Mouse (Mus musculus): ENCODE results near the gene Btbd18.
A peak's percentile ranks its signal among the peaks of the same experiment; 100 is the strongest.

The Btbd18 gene

DNA sequence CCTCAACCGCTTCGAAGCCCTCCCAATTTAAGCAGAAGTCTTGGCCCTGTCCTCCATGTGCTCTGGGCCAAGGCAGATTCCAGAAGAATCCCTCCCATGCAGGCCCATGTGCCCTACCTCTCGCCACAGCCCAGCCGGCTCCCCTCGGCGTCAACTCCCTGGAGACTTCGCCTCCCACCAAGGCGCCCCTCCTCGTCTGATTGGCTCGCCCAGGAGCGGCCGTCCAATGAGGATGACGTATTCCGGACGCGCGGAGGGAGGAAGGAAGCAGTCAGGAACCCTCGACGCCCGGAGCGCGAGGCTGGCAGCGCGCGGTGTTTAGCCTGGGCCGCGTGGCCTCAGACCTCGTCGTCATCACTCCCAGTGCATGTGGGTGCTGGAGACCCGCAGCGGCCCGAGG is at the start of gene Btbd18:
Gene Btbd18, plus strand, starts transcription at position 274 of the 400 bp plus-strand sequence.
- no peak for DNase-seq (ENCODE audit: low spot score in 2 of 2)

DNA sequence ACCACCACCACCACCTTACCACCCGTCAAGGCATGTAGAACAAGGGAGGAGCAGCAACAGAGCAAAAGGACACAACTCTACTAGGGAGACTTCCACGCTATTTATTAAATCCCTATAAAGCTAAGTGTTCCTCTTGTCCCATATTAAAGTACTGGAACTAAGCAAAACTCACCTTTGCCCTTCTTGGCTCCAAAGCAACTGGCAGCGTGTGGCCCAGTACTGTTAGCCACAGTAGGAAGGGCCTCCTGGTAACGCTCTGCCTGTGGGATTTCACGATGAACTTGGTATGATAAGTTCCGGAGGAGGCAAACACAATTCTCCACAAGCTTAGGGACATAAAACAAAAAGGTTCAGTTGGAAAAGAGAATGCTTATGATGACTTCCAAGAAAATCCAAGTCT is 46.1 kb upstream of the Btbd18 start:
- no peak for DNase-seq (ENCODE audit: low spot score in 2 of 2)

DNA sequence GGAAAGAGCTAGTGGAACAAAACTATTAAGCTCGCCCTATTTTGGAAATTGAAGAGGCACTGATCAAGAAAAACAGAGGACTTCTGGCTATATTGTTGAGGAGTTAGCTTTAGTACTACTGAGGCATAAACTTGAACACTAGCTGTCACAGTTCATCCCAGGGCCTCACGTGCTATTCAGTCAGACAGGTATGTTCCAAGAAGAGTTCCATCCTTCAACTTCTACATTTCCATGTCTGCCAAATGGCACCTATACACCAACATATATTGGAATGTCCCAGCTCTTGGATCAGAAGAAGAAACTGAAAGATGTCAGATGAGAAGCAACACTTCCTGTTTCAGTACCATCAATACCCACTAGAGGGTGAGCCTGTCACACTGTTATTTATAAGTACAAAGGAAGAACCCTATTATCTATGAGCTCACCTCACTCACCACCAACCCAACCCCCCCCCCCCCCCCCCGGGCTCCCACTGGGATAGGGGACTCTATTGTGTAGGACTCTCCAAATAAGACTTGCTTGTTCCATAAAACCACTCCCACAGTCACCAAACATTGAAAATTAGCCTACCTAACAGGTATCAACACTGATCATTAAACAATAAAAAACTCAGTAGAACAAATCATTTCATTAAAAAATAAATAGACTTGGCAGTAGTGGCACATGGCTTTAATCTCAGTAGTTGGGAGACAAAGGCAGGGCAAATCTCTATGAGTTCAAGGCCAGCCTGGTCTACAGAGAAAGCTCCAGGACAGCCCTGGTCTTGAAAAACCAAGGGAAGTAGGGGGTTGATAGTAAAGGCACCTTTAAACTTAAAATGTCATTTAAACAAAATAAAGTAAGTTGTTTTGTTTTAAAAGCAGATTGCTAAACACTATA is 41.0 kb upstream of the Btbd18 start:
- no peak for DNase-seq (ENCODE audit: low spot score in 2 of 2)

DNA sequence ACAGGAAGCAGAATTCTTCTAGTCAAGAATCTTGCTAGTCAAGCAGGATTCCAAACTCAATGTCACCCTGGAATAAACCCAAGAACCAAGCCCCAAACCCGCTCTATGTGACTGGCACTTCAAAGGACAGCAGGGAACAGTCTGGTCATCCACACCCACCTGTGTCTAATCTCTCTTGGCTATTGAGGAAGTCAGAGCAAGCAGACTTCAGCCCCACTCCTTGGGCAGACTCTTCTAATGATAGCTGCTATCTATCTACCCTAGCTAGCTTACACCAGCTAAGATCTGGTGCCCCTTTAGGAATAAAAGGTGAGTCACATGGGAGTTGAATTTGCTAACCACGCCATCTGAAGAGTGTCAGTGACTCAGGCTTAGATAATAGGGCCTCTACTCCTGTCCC is 40.0 kb upstream of the Btbd18 start:
- no peak for DNase-seq (ENCODE audit: low spot score in 2 of 2)

DNA sequence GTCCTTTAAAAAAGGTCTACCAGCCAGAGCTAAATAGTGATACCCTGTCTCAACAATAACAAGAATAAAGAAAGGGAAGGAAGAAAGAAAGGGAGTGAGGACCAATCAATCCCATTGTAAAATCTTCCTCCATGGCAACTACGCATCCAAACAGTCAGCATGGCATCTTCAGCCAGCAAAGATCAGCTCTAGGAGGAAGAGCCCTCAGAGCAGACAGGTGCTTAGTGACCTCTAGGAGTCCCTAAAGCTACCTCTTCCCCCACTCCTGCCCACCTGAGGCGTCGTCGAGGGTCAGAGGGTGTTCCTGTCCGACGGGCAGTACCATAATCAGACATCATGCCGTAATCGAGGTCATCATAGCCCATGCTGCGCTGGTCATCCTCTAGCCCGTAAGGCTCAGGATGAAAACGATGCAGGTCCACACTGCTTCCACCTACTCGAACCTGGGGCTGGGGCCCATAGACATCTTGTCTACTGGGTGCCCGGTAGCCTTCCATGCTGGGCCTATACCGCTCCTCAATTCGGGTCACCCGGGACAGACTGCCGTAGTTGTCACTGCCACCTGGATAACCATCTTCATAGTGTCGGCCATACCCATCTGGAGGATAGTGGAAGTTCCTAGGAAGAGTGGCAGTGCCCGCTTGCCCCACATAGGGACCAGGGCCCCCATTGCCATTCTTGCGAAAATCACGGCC is 39.1 kb upstream of the Btbd18 start:
- no peak for DNase-seq (ENCODE audit: low spot score in 2 of 2)

GRCm38 (mm10) chr2:84622668-84623067 is 36.2 kb upstream of the Btbd18 start:
- DNase-seq (ENCODE audit: low spot score in 2 of 2): no peak

- DNase-seq (ENCODE audit: low spot score in 2 of 2): no peak
Observed at GRCm38 (mm10) chr2:84623428-84624119, 35.3 kb upstream of the Btbd18 start.

GRCm38 (mm10) chr2:84624201-84624600 is 34.7 kb upstream of the Btbd18 start:
- DNase-seq (ENCODE audit: low spot score in 2 of 2): no peak

DNA sequence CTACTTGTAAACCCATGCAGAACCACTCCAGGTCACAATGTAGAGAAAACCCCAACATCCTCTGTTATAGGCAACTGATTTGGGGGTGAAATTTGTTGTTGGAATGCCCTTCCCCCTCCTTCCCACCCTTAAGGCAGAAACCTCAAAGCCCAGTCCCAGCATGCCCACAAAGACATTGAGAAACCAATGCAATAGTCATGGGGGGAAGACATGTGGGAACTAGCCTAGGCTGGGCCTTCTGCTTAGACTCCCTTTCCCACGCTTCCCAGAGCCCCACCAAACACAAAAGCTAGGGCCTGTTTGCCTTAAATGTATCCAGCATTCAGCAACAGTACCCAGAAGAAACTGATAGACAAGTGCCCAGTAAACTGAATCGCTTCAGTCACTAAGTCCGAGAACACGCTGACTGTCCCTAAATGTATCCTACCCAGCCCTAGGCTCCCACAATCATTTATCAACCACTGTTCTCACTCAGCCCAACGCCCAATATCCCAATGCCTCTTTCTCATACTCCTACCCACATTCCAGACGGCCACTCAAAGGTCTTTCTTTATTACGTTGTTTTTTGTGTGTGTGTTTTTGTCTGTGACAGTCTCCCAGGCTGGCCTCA is 32.4 kb upstream of the Btbd18 start:
- no peak for DNase-seq (ENCODE audit: low spot score in 2 of 2)

DNA sequence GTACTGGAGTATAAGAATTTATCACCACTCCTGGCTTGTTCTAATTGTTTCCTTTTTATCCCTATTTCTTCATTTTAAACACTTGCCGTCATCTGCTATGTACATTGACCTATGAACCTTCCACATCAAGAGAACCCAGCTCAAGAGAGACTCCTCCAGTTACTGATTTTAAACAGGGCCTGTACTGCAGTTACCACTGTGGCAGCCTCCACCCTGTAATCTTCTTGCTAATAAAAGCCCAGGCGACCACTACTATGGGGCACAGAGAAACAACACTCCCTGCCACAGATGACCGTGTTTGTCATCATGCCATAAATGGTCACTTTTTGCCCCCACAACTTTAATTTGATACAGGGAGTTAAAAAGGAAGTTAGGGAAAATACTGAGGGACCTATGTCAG is 31.8 kb upstream of the Btbd18 start:
- no peak for DNase-seq (ENCODE audit: low spot score in 2 of 2)

- DNase-seq (ENCODE audit: low spot score in 2 of 2): no peak
Observed at GRCm38 (mm10) chr2:84632001-84632400, 26.9 kb upstream of the Btbd18 start.

DNA sequence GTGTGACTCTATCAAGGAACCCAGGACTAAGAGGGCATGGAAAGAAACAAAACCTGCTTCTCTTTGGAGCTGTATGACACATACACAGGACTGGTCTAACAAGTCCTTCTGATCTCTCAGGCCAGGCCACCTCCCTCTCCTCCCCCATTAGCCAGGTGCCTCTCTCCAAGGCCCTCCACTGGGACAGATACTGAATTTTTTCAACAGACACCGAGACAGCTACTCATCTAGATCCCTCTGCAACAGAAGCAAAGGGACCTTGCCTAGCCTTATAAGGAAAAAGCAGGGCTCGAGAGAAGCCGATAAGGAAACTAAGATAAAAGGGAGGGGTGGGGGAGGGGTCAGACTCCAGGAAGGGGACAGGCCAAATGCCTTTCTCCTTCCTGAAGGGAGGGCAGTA is 25.9 kb upstream of the Btbd18 start:
- no peak for DNase-seq (ENCODE audit: low spot score in 2 of 2)

DNA sequence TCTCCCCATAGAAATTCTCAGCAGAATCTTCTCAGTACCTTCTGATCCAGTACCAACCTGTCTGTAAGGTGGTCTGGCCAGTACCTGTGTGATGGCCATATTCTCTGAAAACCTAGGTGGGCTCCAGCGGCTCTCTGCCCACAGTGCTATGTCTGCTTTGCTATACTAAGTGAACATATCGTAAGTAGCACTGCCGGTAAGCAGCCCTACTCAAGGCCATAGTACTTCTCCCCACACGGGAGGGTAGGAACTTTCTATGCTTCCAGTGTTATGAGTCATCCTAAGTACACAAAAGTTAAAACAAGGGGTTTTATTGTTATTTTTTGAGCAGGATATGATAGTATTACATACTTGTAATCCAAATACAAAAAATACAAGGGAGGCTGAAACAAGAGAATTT is 24.9 kb upstream of the Btbd18 start:
- no peak for DNase-seq (ENCODE audit: low spot score in 2 of 2)

GRCm38 (mm10) chr2:84634934-84635482 is 23.9 kb upstream of the Btbd18 start:
- peak; percentile 38 to 42 for DNase-seq (ENCODE audit: low spot score in 2 of 2)

- DNase-seq (ENCODE audit: low spot score in 2 of 2): peak; percentile 89 to 92
Observed at GRCm38 (mm10) chr2:84635611-84636010, 23.3 kb upstream of the Btbd18 start.

- DNase-seq (ENCODE audit: low spot score in 2 of 2): no peak
Observed at GRCm38 (mm10) chr2:84636231-84636741, 22.6 kb upstream of the Btbd18 start.

- DNase-seq (ENCODE audit: low spot score in 2 of 2): no peak
Observed at GRCm38 (mm10) chr2:84637452-84638165, 21.3 kb upstream of the Btbd18 start.

- DNase-seq (ENCODE audit: low spot score in 2 of 2): no peak
Observed at GRCm38 (mm10) chr2:84638428-84639220, 20.3 kb upstream of the Btbd18 start.

DNA sequence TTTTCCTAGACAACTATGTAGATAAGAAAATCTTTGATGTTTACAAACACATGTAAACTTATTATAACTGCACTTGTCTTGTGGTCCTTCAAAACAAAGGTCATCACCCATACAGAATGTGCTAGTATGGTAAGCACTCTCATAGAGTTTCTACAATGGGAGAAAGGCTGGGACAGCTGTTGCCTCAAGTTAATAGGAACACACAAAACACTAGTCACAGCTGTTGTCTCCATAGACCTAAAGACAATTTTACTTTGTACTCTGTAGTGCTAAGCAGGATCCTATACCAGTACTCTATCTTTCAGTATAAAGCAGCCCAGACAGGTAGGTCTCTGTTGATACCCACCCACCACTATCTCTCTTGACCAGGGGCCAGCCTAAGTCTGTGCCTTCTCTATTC is 18.0 kb upstream of the Btbd18 start:
- DNase-seq (ENCODE audit: low spot score in 2 of 2): no peak

GRCm38 (mm10) chr2:84646138-84646537 is 12.7 kb upstream of the Btbd18 start:
- no peak for DNase-seq (ENCODE audit: low spot score in 2 of 2)
